Comparison of ENCODE assay signal across 8 mouse cellular contexts in the genomic region with DNA sequence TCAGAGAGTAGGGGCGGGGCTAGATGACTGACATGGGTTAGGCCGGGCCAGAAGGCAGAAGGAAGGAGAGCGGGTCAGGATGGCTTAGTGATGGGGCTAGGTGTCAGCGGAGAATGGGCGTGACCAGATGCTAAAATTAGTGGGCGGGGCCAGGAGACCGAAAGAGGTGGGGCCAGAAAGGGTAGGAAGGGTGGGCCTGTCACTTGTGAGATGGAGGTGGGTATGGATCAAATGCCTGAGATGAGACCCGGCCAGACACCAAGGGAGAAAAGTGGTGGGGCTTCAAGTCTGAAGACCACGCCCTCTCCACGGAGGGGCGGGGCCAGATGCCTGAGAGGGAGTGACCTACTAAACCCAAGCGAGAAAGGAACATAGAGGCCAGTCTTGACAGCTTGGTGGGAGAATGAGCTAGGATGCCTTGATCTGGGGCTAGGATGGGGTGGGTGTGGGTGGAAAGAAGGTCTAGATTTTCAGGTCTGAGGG. TPM values are rescaled to one million over a fixed set of nuclear protein-coding genes. Genes with fewer than 3 reads are reported as not detected.
A peak's percentile ranks its signal among the peaks of the same experiment; 100 is the strongest.
DNase-seq lines count a peak whose midpoint lies in the region; ATAC-seq and TF ChIP-seq lines count a peak whose summit lies in the region.

No protein-coding gene starts in this region.

- H3K9ac ChIP-seq in hindbrain, embryonic 16.5 days (ENCODE audit: low read depth, low read length): no peak overlapping the region
- H3K9ac ChIP-seq in lung, postnatal 0 days (replicated peaks; ENCODE audit: low read depth): no peak overlapping the region

- H3K4me2 ChIP-seq in hindbrain, embryonic 16.5 days (ENCODE audit: low read length): no peak overlapping the region
- no peak overlapping the region for H3K4me2 ChIP-seq in lung, postnatal 0 days (replicated peaks; ENCODE audit: low read depth, low read length)

- H3K4me3 ChIP-seq in hindbrain, embryonic 10.5 days: peak overlapping the region; percentile 19
- H3K4me3 ChIP-seq in hindbrain, embryonic 16.5 days (ENCODE audit: low read length): no peak overlapping the region
- peak overlapping the region; percentile 71 for H3K4me3 ChIP-seq in G1E (ENCODE audit: low read depth, low read length)
- peak overlapping the region; percentile 76 for H3K4me3 ChIP-seq in erythroblast, embryonic 14.5 days (replicated peaks)
- no peak overlapping the region for H3K4me3 ChIP-seq in lung, postnatal 0 days (ENCODE audit: low read depth, low read length)

- peaks cover 40% of the 10 kb centered on the region for H3K27me3 ChIP-seq in hindbrain, embryonic 10.5 days (ENCODE audit: insufficient read depth, poor library complexity, severe bottlenecking)
- no peaks in the 10 kb centered on the region for H3K27me3 ChIP-seq in hindbrain, embryonic 16.5 days (replicated peaks; ENCODE audit: control insufficient read depth, insufficient read depth, low read length)
- H3K27me3 ChIP-seq in G1E (ENCODE audit: insufficient read depth, low read length): no peaks in the 10 kb centered on the region
- H3K27me3 ChIP-seq in erythroblast, embryonic 14.5 days (ENCODE audit: control insufficient read depth): no peaks in the 10 kb centered on the region
- no peaks in the 10 kb centered on the region for H3K27me3 ChIP-seq in lung, postnatal 0 days (replicated peaks; ENCODE audit: insufficient read depth, low read length)

- H3K9me3 ChIP-seq in hindbrain, embryonic 10.5 days: no peaks in the 10 kb centered on the region
- H3K9me3 ChIP-seq in hindbrain, embryonic 16.5 days (ENCODE audit: control insufficient read depth, low read length): no peaks in the 10 kb centered on the region
- H3K9me3 ChIP-seq in G1E (replicated peaks): peaks cover 3% of the 10 kb centered on the region; the same call in 1 of the 2 replicates
- no peaks in the 10 kb centered on the region; the same call in 1 of the 2 replicates for H3K9me3 ChIP-seq in erythroblast, embryonic 14.5 days (ENCODE audit: control insufficient read depth, low read length)
- H3K9me3 ChIP-seq in lung, postnatal 0 days (ENCODE audit: low read length): no peaks in the 10 kb centered on the region

- H3K4me1 ChIP-seq in hindbrain, embryonic 10.5 days (replicated peaks): peaks cover 33% of the 10 kb centered on the region
- peaks cover 5% of the 10 kb centered on the region for H3K4me1 ChIP-seq in hindbrain, embryonic 16.5 days (ENCODE audit: control insufficient read depth, insufficient read depth, low read depth, low read length)
- peaks cover 87% of the 10 kb centered on the region for H3K4me1 ChIP-seq in G1E (ENCODE audit: insufficient read depth, low read depth, low read length)
- peaks cover 76% of the 10 kb centered on the region for H3K4me1 ChIP-seq in erythroblast, embryonic 14.5 days (ENCODE audit: control insufficient read depth)
- peaks cover 4% of the 10 kb centered on the region; the same call in 1 of the 2 replicates for H3K4me1 ChIP-seq in lung, postnatal 0 days (ENCODE audit: insufficient read depth, low read depth, low read length)

- TF ChIP-seq CTCF in G1E (IDR thresholded peaks at IDR 0.05; ENCODE audit: low read depth, low read length): no peak
- TF ChIP-seq CTCF in lung, postnatal 0 days (IDR thresholded peaks at IDR 0.05): no peak

- no peaks in the 10 kb centered on the region for H3K36me3 ChIP-seq in hindbrain, embryonic 10.5 days
- no peaks in the 10 kb centered on the region for H3K36me3 ChIP-seq in hindbrain, embryonic 16.5 days (ENCODE audit: control insufficient read depth, insufficient read depth, low read length)
- H3K36me3 ChIP-seq in G1E (replicated peaks): peaks cover 45% of the 10 kb centered on the region
- peaks cover 18% of the 10 kb centered on the region for H3K36me3 ChIP-seq in erythroblast, embryonic 14.5 days (ENCODE audit: control insufficient read depth)
- no peaks in the 10 kb centered on the region for H3K36me3 ChIP-seq in lung, postnatal 0 days (ENCODE audit: insufficient read depth, low read length)

- DNase-seq in hindbrain, embryonic 10.5 days (ENCODE audit: low spot score): no peak
- DNase-seq in G1E (ENCODE audit: low spot score): no peak
- peak; percentile 57 for DNase-seq in lung, postnatal 0 days (ENCODE audit: low spot score)
- DNase-seq in urinary bladder, postnatal 4 days (ENCODE audit: low spot score in 2 of 2): no peak
- DNase-seq in layer of hippocampus, adult 11-12 months (ENCODE audit: low spot score): no peak
- DNase-seq in urinary bladder, postnatal 36 days (ENCODE audit: low spot score in 2 of 2): no peak

- no peak for TF ChIP-seq EP300 in lung, postnatal 0 days (IDR thresholded peaks at IDR 0.05)

- H3K27ac ChIP-seq in hindbrain, embryonic 10.5 days: no peak overlapping the region
- H3K27ac ChIP-seq in hindbrain, embryonic 16.5 days (ENCODE audit: low read depth, low read length): no peak overlapping the region
- H3K27ac ChIP-seq in lung, postnatal 0 days (ENCODE audit: low read length): no peak overlapping the region

- ATAC-seq in hindbrain, embryonic 16.5 days: no peak
- ATAC-seq in G1E (ENCODE audit: extremely low read depth, insufficient number of reproducible peaks, low FRiP score, poor library complexity, severe bottlenecking): peak; percentile 37
- ATAC-seq in lung, postnatal 0 days: peak; percentile 14; the same call in 1 of the 2 replicates

- WGBS in hindbrain, embryonic 10.5 days: 5% methylated on average over 12 of the region's 12 CpGs
- 14% methylated on average over 12 of the region's 12 CpGs for WGBS in hindbrain, embryonic 16.5 days
- WGBS in lung, postnatal 0 days: 17% methylated on average over 12 of the region's 12 CpGs

RNA-seq across cellular contexts. Expression of gene Gm45713, which starts 1.4 kb away (rescaled TPM):
- polyA plus RNA-seq in hindbrain, embryonic 10.5 days (2016; fragmentation: Nextera tagmentation; extraction: Ambion mirVana): 0.13 and 0.15 TPM in 2 replicates
- 0.16 and 0.37 TPM in 2 replicates for polyA plus RNA-seq in hindbrain, embryonic 16.5 days (2015; fragmentation: Nextera tagmentation; extraction: Ambion mirVana)
- total RNA-seq in G1E (2014; fragmentation: Nextera tagmentation): not detected in 2 replicates
- total RNA-seq in G1E (2017): 0.16 and 0.23 TPM in 2 replicates
- polyA plus RNA-seq in G1E (2012): 1.0 and 1.3 TPM in 2 replicates
- polyA plus RNA-seq in erythroblast, embryonic 14.5 days (2012): not detected in 2 replicates
- 0.62 and 0.96 TPM in 2 replicates for polyA plus RNA-seq in lung, postnatal 0 days (2015; fragmentation: Nextera tagmentation; extraction: Ambion mirVana)

RNA-seq across cellular contexts. Expression of gene Flt3l, which starts 1.6 kb away (rescaled TPM):
- polyA plus RNA-seq in hindbrain, embryonic 10.5 days (2016; fragmentation: Nextera tagmentation; extraction: Ambion mirVana): 0.85 and 2.0 TPM in 2 replicates
- polyA plus RNA-seq in hindbrain, embryonic 16.5 days (2015; fragmentation: Nextera tagmentation; extraction: Ambion mirVana): 2.0 and 2.8 TPM in 2 replicates
- total RNA-seq in G1E (2014; fragmentation: Nextera tagmentation) (75.7 and 76.5 TPM in 2 replicates), G1E (2017) (41.0 and 48.6 TPM in 2 replicates)
- 31.7 and 38.8 TPM in 2 replicates for polyA plus RNA-seq in G1E (2012)
- polyA plus RNA-seq in erythroblast, embryonic 14.5 days (2012): 1.7 TPM in 2 replicates
- 5.1 and 6.1 TPM in 2 replicates for polyA plus RNA-seq in lung, postnatal 0 days (2015; fragmentation: Nextera tagmentation; extraction: Ambion mirVana)

RNA-seq across cellular contexts. Expression of gene Rpl13a, which starts 6.0 kb away (rescaled TPM):
- 1,174 and 1,234 TPM in 2 replicates for polyA plus RNA-seq in hindbrain, embryonic 10.5 days (2016; fragmentation: Nextera tagmentation; extraction: Ambion mirVana)
- polyA plus RNA-seq in hindbrain, embryonic 16.5 days (2015; fragmentation: Nextera tagmentation; extraction: Ambion mirVana): 587 and 622 TPM in 2 replicates
- total RNA-seq in G1E (2014; fragmentation: Nextera tagmentation) (1,386 and 1,478 TPM in 2 replicates), G1E (2017) (2,356 and 2,406 TPM in 2 replicates)
- 5,469 and 6,084 TPM in 2 replicates for polyA plus RNA-seq in G1E (2012)
- polyA plus RNA-seq in erythroblast, embryonic 14.5 days (2012): 438 and 543 TPM in 2 replicates
- polyA plus RNA-seq in lung, postnatal 0 days (2015; fragmentation: Nextera tagmentation; extraction: Ambion mirVana): 1,107 and 1,148 TPM in 2 replicates

RNA-seq across cellular contexts. Expression of gene Rps11, which starts 10.3 kb away (rescaled TPM):
- polyA plus RNA-seq in hindbrain, embryonic 10.5 days (2016; fragmentation: Nextera tagmentation; extraction: Ambion mirVana): 1,526 and 1,700 TPM in 2 replicates
- polyA plus RNA-seq in hindbrain, embryonic 16.5 days (2015; fragmentation: Nextera tagmentation; extraction: Ambion mirVana): 698 and 709 TPM in 2 replicates
- total RNA-seq in G1E (2014; fragmentation: Nextera tagmentation) (916 and 1,000 TPM in 2 replicates), G1E (2017) (1,298 and 1,329 TPM in 2 replicates)
- 151 and 217 TPM in 2 replicates for polyA plus RNA-seq in G1E (2012)
- polyA plus RNA-seq in erythroblast, embryonic 14.5 days (2012): 22.2 and 23.5 TPM in 2 replicates
- polyA plus RNA-seq in lung, postnatal 0 days (2015; fragmentation: Nextera tagmentation; extraction: Ambion mirVana): 972 and 1,016 TPM in 2 replicates

RNA-seq across cellular contexts. Expression of gene Pih1d1, which starts 19.5 kb away (rescaled TPM):
- 101 and 116 TPM in 2 replicates for polyA plus RNA-seq in hindbrain, embryonic 10.5 days (2016; fragmentation: Nextera tagmentation; extraction: Ambion mirVana)
- 94.5 and 97.6 TPM in 2 replicates for polyA plus RNA-seq in hindbrain, embryonic 16.5 days (2015; fragmentation: Nextera tagmentation; extraction: Ambion mirVana)
- total RNA-seq in G1E (2014; fragmentation: Nextera tagmentation) (82.8 and 124 TPM in 2 replicates), G1E (2017) (60.9 and 68.4 TPM in 2 replicates)
- polyA plus RNA-seq in G1E (2012): 46.4 TPM in 2 replicates
- 6.2 and 7.2 TPM in 2 replicates for polyA plus RNA-seq in erythroblast, embryonic 14.5 days (2012)
- polyA plus RNA-seq in lung, postnatal 0 days (2015; fragmentation: Nextera tagmentation; extraction: Ambion mirVana): 51.7 and 58.4 TPM in 2 replicates

Comparison
In these comparisons a context has a peak if more than half of its experiments do, and no peak if none do; other contexts are left out.
1. H3K4me3 ChIP-seq: peak in hindbrain, embryonic 10.5 days (single experiment), G1E (single experiment) and erythroblast, embryonic 14.5 days (single experiment); none in hindbrain, embryonic 16.5 days (single experiment) and lung, postnatal 0 days (single experiment).